Mouse (Mus musculus) ES-E14 (cell line): Measurements from ENCODE around the gene Agpat1.

Experiments used
- HCFC1 ChIP-seq: IDR thresholded peaks from 2 replicates; pipeline ENCODE4 v1.6.1; 2012; ENCODE audit warnings: low read length, inconsistent platforms, borderline replicate concordance; ENCODE audit not compliant: insufficient read depth
- MAFK ChIP-seq: IDR thresholded peaks from 2 replicates; pipeline ENCODE4 v1.6.1; 2014; ENCODE audit warnings: mild to moderate bottlenecking, low read depth, low read length, inconsistent platforms; ENCODE audit not compliant: insufficient read depth

DNA sequence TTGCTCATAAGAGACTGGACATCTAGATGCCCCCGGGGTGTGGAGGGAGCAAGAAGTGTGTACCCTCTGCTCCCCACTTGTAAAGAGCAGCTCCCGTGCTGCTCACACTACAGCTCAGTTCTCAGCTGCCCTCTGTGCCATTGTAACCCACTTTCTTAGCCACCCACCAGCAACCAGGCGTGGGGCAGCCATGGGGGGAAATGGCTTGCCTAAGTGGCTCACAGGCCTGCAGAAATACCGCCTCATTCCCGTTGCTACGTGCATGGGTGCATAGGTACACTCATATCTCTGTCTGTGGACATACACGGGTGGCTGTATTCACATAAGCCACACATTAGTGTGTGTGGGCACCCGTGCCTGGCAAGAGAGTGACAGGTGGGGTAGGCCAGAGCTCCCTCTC, 58.9 kb downstream of the Agpat1 start:
- no peak for TF ChIP-seq HCFC1
- no peak for TF ChIP-seq MAFK
